Mouse (Mus musculus): ENCODE measurements around the gene Gzf1. TPM values are rescaled to one million over a fixed set of nuclear protein-coding genes. Genes with fewer than 3 reads are reported as not detected.

The Gzf1 gene
- 6.7 TPM for total RNA-seq (2023)

DNA sequence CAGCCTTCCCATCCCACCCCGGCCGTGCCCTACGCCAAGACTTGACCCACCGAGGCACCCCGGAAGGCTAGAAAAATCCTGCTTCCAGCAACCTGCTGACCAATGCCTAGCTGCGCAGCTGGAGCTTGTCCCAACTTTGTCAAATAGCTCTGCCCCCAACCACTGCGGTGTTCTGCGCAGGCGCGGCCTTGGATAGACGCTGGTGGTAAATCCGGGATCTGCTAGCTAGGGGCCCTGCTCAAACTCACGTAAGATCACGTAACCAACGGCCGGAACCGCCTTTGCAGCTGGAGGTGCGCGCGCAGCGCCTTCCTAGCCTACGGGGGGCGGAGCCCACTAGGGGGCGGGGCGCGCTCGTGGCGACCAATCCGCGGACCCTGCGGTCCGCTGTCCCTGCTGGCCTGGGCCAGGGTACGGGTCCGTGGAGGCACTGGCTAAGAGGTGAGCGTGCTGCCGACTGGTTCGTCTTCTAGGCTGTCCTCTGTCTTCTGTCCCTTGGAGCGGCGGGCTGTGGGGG, at the start of gene Gzf1:
Gene Gzf1 (plus strand): TSS at position 249 of the 517 bp plus-strand sequence.

GRCm38 (mm10) chr2:148672199-148673096, 8.4 kb upstream of the Gzf1 start, which contains the start of gene Nxt1:
Gene Nxt1, plus strand, starts transcription at chr2:148672601.

GRCm38 (mm10) chr2:148732327-148733000, 51.6 kb downstream of the Gzf1 start, which contains the start of gene Napb:
Gene Napb, minus strand, starts transcription at chr2:148732467.

Other genes with a start within 250 kb of the Gzf1 start
- 2.0 TPM for gene Cd93, start 237.5 kb upstream of the Gzf1 start, total RNA-seq (2023)
- gene Nxt1, start 8.4 kb upstream of the Gzf1 start, total RNA-seq (2023): 14.8 TPM
- gene Napb, start 51.4 kb downstream of the Gzf1 start, total RNA-seq (2023): 0.62 TPM
- not detected for gene Cstl1, start 69.3 kb downstream of the Gzf1 start, total RNA-seq (2023)
- not detected for gene Cst11, start 90.5 kb downstream of the Gzf1 start, total RNA-seq (2023)
- not detected for gene 8030411F24Rik, start 101.0 kb downstream of the Gzf1 start, total RNA-seq (2023)
- gene Cst12, start 108.3 kb downstream of the Gzf1 start, total RNA-seq (2023): not detected
- not detected for gene Cst8, start 117.8 kb downstream of the Gzf1 start, total RNA-seq (2023)
- not detected for gene Cst13, start 139.1 kb downstream of the Gzf1 start, total RNA-seq (2023)
- not detected for gene Cst9, start 154.1 kb downstream of the Gzf1 start, total RNA-seq (2023)
- not detected for gene 9230104L09Rik, start 184.0 kb downstream of the Gzf1 start, total RNA-seq (2023)
- gene Cst3, start 194.7 kb downstream of the Gzf1 start, total RNA-seq (2023): 76.8 TPM

Data from CD4-positive naive resting alpha-beta T cell, adult 76 days (primary cell).